Mouse (Mus musculus) lung, embryonic 14.5 days (tissue): ENCODE measurements at regions not wholly inside any gene's neighbourhood (a gene's known extent, or its start where the extent isn't known, plus 50 kb on each side); places are given as distances from the start of the nearest gene placed in this dataset.
"Not testable (repeated sequence)": the region's sequence is repeated elsewhere in the genome, so short reads cannot be mapped to it uniquely, and the experiment has no call there.

Experiments
- ATAC-seq: fragments of 200-750 bp; cut with Nextera tagmentation; 2 replicates; pipeline ENCODE4 v1.8.0; 2017; ENCODE audit warnings: mild to moderate bottlenecking, moderate TSS enrichment, moderate library complexity; ENCODE audit not compliant: insufficient read depth
- DNase-seq: peaks from one replicate; pipeline ENCODE4 v3.0.0-alpha.2; 2015
- H3K27ac ChIP-seq: fragments of 300-500 bp; sonication (generic); 2 replicates; pipeline ENCODE4 v1.5.1; 2014; ENCODE audit warnings: low read depth, mild to moderate bottlenecking, moderate library complexity
- H3K27me3 ChIP-seq: fragments of 300-500 bp; sonication (generic); 2 replicates; pipeline ENCODE4 v1.6.1; 2014; ENCODE audit warnings: low read length, control low read depth; ENCODE audit not compliant: insufficient read depth
- H3K36me3 ChIP-seq: fragments of 300-500 bp; sonication (generic); 2 replicates; pipeline ENCODE4 v1.6.1; 2014; ENCODE audit warnings: control low read depth; ENCODE audit not compliant: insufficient read depth
- H3K4me1 ChIP-seq: fragments of 300-500 bp; sonication (generic); 2 replicates; pipeline ENCODE4 v1.6.1; 2014; ENCODE audit warnings: antibody characterized with exemption, control low read depth; ENCODE audit not compliant: insufficient read depth
- H3K4me2 ChIP-seq: fragments of 300-500 bp; sonication (generic); 2 replicates; pipeline ENCODE4 v1.6.1; 2014; ENCODE audit warnings: mild to moderate bottlenecking
- H3K4me3 ChIP-seq: fragments of 300-500 bp; sonication (generic); 2 replicates; pipeline ENCODE4 v1.5.1; 2014; ENCODE audit warnings: low read depth, low read length
- H3K9ac ChIP-seq: fragments of 300-500 bp; sonication (generic); 2 replicates; pipeline ENCODE4 v1.6.1; 2014
- H3K9me3 ChIP-seq: fragments of 300-500 bp; sonication (generic); 2 replicates; pipeline ENCODE4 v1.6.1; 2016; ENCODE audit warnings: low read depth, low read length, control low read depth
- CTCF ChIP-seq: IDR thresholded peaks from 2 replicates; pipeline ENCODE4 v1.5.1; 2016; ENCODE audit warnings: antibody characterized with exemption, low read depth
- WGBS: fragments of 180-500 bp; shearing (Covaris S2); extraction: QIAGEN DNeasy Blood & Tissue Kit; methylation state at CpG from one replicate; pipeline ENCODE4 v1.1.7; 2014; 5-methylcytosine and 5-hydroxymethylcytosine counted together

DNA sequence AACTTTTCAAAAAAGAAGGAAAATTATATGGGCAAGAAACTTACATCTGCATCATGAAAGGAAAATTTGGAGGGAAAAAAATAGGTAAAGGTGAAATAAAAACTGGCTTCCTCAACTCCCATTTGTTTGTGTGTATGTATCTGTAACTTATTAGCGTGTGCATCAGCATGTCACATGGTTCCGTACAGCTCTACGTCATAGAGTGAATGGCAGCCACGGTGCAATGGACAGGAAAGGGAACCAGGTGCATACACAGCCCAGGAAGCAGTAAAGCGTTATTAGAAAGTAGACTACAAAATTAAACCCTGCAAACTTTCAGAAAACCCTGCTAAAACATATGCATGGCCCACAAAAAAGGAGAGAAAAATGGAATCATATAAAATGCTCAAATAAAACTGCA is 112.7 kb upstream of the Arid1b start:
- no peak for DNase-seq
- Histone ChIP-seq H3K9me3 (no peaks in the 10 kb centered on the region), H3K4me2 (no peak overlapping the region), H3K27me3 (no peaks in the 10 kb centered on the region), H3K36me3 (no peaks in the 10 kb centered on the region), H3K27ac (no peak overlapping the region), H3K9ac (no peak overlapping the region), H3K4me1 (no peaks in the 10 kb centered on the region), H3K4me3 (no peak overlapping the region)
- TF ChIP-seq CTCF: no peak
- 80% methylated on average over 5 of the region's 5 CpGs for WGBS
- no peak for ATAC-seq

DNA sequence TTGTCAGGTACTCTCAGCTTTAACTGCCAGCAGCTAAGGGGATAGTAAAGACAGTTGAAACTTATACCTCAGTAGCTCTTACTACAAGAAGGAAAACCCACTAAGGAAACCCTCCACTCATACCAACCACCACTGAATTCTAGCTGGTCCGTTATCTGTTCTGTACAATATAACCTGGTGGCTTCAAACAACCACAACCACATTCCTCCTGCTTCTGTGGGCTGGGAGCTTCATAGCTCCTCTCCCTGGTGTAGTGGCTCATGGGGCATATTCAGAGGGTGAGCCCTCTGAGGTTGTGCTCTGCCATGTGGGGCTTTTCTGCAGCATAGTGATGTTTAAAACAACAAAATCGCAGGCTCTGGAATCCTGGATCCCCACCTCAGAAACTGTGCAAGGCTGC is 110.0 kb upstream of the Arid1b start:
- H3K27ac ChIP-seq: no peak overlapping the region
- no peaks in the 10 kb centered on the region for H3K4me1 ChIP-seq
- no peak overlapping the region for H3K9ac ChIP-seq
- no peaks in the 10 kb centered on the region for H3K36me3 ChIP-seq
- TF ChIP-seq CTCF: no peak
- no peak for ATAC-seq
- H3K4me2 ChIP-seq: no peak overlapping the region
- 86% methylated on average over 2 of the region's 2 CpGs for WGBS
- H3K27me3 ChIP-seq: no peaks in the 10 kb centered on the region
- no peaks in the 10 kb centered on the region for H3K9me3 ChIP-seq
- no peak for DNase-seq
- no peak overlapping the region for H3K4me3 ChIP-seq

DNA sequence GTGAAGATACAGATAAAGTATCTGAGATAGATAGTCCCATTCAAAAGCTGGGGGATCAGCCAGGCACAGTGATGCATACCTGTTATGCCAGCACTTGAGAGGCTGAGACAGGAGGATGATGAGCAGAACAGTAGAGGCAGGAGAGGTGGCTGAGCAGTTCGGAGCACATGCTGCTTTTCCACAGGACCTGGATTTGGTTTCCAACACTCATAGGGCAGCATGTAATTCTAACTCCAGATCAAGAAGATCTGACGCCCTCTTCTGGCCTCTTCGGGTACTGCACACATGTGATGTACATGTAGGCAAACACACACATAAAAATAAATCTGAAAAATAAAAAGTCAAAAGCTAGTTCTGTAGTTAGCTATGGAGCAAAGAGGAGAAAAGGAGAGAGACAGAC is 109.4 kb upstream of the Arid1b start:
- Histone ChIP-seq H3K27me3 (no peaks in the 10 kb centered on the region), H3K9me3 (no peaks in the 10 kb centered on the region), H3K27ac (no peak overlapping the region), H3K4me1 (no peaks in the 10 kb centered on the region), H3K9ac (no peak overlapping the region), H3K4me2 (no peak overlapping the region), H3K4me3 (no peak overlapping the region), H3K36me3 (no peaks in the 10 kb centered on the region)
- no peak for ATAC-seq
- peak; percentile 14 for DNase-seq
- 74% methylated on average over 3 of the region's 3 CpGs for WGBS
- TF ChIP-seq CTCF: peak; percentile 32; the same call in 1 of the 2 replicates

DNA sequence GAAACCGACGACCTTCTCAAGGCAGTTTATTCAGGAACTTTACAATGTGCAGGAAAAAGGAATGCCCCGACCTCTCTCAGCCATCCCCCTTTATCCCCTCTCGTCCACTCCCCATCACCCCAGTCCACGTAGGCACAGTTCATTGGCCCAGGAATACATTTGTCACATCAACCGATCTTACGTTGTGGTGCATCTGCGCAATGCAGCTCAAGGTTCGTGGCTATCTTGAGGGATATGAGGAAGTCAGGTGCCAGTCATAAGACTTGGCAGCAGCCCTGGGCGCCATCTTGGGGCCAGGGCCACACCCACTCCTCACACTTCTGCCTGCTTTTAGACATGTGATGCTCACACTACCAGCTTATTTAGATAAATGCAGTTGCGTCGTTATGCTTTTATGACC is 106.8 kb upstream of the Arid1b start:
- 81% methylated on average over 12 of the region's 12 CpGs for WGBS
- H3K4me3 ChIP-seq, H3K36me3 ChIP-seq, ATAC-seq, H3K9ac ChIP-seq, H3K4me2 ChIP-seq, H3K4me1 ChIP-seq, H3K27ac ChIP-seq, DNase-seq, H3K27me3 ChIP-seq, H3K9me3 ChIP-seq: not testable (repeated sequence)

- TF ChIP-seq CTCF: no peak
- Histone ChIP-seq H3K9me3 (no peaks in the 10 kb centered on the region), H3K27ac (no peak overlapping the region), H3K36me3 (no peaks in the 10 kb centered on the region), H3K4me3 (no peak overlapping the region), H3K27me3 (no peaks in the 10 kb centered on the region), H3K4me2 (no peak overlapping the region), H3K4me1 (no peaks in the 10 kb centered on the region), H3K9ac (no peak overlapping the region)
- no peak for ATAC-seq
- WGBS: 52% methylated on average over 2 of the region's 2 CpGs
- no peak for DNase-seq
These were observed 104.6 kb upstream of the Arid1b start for GRCm38 (mm10) chr17:4889577-4889976.

DNA sequence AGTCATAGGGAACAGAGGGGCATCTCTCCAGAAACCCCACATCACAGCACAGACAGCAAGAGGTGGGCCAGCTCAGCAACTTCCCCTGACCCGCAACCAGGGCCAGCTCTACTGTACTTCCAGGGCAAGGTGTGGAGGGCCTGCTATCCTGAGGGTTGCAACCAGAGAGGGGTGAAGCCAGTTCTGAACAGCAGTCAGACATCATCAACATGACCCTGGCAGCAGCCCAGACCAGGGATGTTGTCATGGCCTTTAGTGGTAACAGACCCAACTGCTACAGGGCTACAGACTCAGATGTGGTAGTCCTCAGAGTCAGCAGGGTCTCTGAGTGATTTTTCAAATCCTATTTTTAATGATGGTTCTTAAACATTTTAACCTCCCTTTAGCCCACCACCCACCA is 104.0 kb upstream of the Arid1b start:
- Histone ChIP-seq H3K9ac (no peak overlapping the region), H3K9me3 (no peaks in the 10 kb centered on the region), H3K4me2 (no peak overlapping the region), H3K4me1 (no peaks in the 10 kb centered on the region), H3K27ac (no peak overlapping the region), H3K27me3 (no peaks in the 10 kb centered on the region), H3K36me3 (no peaks in the 10 kb centered on the region), H3K4me3 (no peak overlapping the region)
- DNase-seq (no peak), ATAC-seq (no peak)
- 82% methylated on average over 1 of the region's 1 CpGs for WGBS
- TF ChIP-seq CTCF: no peak

GRCm38 (mm10) chr17:4891576-4891975 is 102.6 kb upstream of the Arid1b start:
- ATAC-seq (no peak), DNase-seq (no peak)
- Histone ChIP-seq H3K36me3 (no peaks in the 10 kb centered on the region), H3K27ac (no peak overlapping the region), H3K9ac (no peak overlapping the region), H3K4me1 (no peaks in the 10 kb centered on the region), H3K9me3 (no peaks in the 10 kb centered on the region), H3K4me2 (no peak overlapping the region), H3K4me3 (no peak overlapping the region), H3K27me3 (no peaks in the 10 kb centered on the region)
- TF ChIP-seq CTCF: no peak
- WGBS: 81% methylated on average over 8 of the region's 8 CpGs

GRCm38 (mm10) chr17:4894756-4895330 is 99.3 kb upstream of the Arid1b start:
- not testable (repeated sequence) for H3K36me3 ChIP-seq, H3K9ac ChIP-seq, H3K4me2 ChIP-seq, ATAC-seq, H3K27me3 ChIP-seq, H3K4me1 ChIP-seq, H3K9me3 ChIP-seq, H3K4me3 ChIP-seq, H3K27ac ChIP-seq, DNase-seq
- WGBS: 89% methylated on average over 10 of the region's 10 CpGs
